Mouse (Mus musculus): Measurements from ENCODE around the gene Calcb.

Calcb gene

GRCm38 (mm10) chr7:114753471-114753870 is 35.0 kb downstream of the Calcb start:
- no peak for DNase-seq (ENCODE audit: low spot score)

GRCm38 (mm10) chr7:114754196-114754595 is 35.8 kb downstream of the Calcb start:
- no peak for DNase-seq (ENCODE audit: low spot score)

- no peak for DNase-seq (ENCODE audit: low spot score)
Measured at GRCm38 (mm10) chr7:114754626-114755025, 36.2 kb downstream of the Calcb start.

GRCm38 (mm10) chr7:114762660-114763059 is 44.2 kb downstream of the Calcb start:
- DNase-seq (ENCODE audit: low spot score), result no peak

- DNase-seq (ENCODE audit: low spot score), result no peak
Measured at GRCm38 (mm10) chr7:114765273-114765672, 46.8 kb downstream of the Calcb start.

- no peak for DNase-seq (ENCODE audit: low spot score)
Measured at GRCm38 (mm10) chr7:114766523-114766922, 48.1 kb downstream of the Calcb start.

- DNase-seq (ENCODE audit: low spot score), result no peak
Measured at GRCm38 (mm10) chr7:114768516-114768915, 50.1 kb downstream of the Calcb start.

- no peak for DNase-seq (ENCODE audit: low spot score)
Measured at GRCm38 (mm10) chr7:114769041-114769440, 50.6 kb downstream of the Calcb start.

- no peak for DNase-seq (ENCODE audit: low spot score)
Measured at GRCm38 (mm10) chr7:114770586-114770985, 52.1 kb downstream of the Calcb start.

- no peak for DNase-seq (ENCODE audit: low spot score)
Measured at GRCm38 (mm10) chr7:114771801-114772200, 53.4 kb downstream of the Calcb start.

All from c-Kit-positive CD71-positive TER-119-positive erythroid progenitor cells, embryonic 14.5 days (primary cell).